Mouse (Mus musculus): ENCODE results near the gene Jak1. TPM values are rescaled to one million over a fixed set of nuclear protein-coding genes. Genes with fewer than 3 reads are reported as not detected.

Gene Jak1
- polyA plus RNA-seq, 1 experiment from 2014 or later = 68.0 TPM

DNA sequence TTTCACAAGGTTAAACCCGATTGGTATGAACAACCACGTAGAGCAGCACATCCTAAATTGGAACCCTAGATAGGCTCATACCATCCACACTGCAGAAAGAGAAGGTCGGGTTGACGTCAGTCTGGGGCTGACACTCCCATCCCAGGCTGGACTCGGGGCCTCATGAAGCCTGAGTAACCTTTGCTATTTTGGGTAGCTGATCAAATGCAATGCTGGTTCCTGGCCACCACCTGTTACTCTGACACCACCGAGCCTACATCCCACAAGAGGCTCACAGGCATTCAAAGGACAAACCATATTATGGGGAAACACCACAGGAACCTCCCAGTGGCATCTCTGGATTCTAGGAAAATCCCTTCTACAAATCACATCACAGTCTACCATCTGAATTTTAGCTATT lies 28.3 kb downstream of the Jak1 start:
- no peak overlapping the region for H3K9ac ChIP-seq (ENCODE audit: low read depth, low read length)
- H3K4me2 ChIP-seq (replicated peaks; ENCODE audit: low read depth, low read length) = no peak overlapping the region
- DNase-seq (ENCODE audit: low spot score) = no peak
- no peaks in the 10 kb centered on the region for H3K27me3 ChIP-seq (ENCODE audit: control insufficient read depth, insufficient read depth, low read length)
- no peak overlapping the region for H3K4me3 ChIP-seq (ENCODE audit: low read depth, low read length)
- no peaks in the 10 kb centered on the region for H3K4me1 ChIP-seq (replicated peaks; ENCODE audit: control insufficient read depth, insufficient read depth, low read length)
- no peak for ATAC-seq (ENCODE audit: low FRiP score)
- no peaks in the 10 kb centered on the region for H3K9me3 ChIP-seq (ENCODE audit: control insufficient read depth, low read length)
- H3K36me3 ChIP-seq (ENCODE audit: control insufficient read depth, insufficient read depth, low read length) = no peaks in the 10 kb centered on the region
- WGBS = 91% methylated on average over 6 of the region's 6 CpGs
- no peak overlapping the region for H3K27ac ChIP-seq (ENCODE audit: low read depth, low read length)

DNA sequence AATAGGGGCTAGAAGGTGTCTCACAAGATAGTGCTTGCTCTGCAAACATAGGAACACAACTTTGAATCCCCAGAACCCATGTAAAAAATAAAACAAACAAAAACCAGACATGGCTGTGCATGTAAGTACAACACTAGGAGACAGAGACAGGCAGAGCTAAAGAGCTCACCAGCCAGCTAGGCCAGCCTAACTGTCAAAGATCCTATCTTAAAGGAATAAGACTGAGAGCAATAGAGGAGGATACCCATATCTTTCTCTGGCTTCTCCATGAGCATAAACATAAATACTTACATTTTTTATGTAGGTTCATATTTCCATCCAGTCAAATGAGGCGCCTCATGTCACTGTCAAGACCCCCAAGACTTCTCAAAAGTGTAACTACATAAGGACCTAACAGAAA lies 29.1 kb downstream of the Jak1 start:
- Histone ChIP-seq H3K4me3 (ENCODE audit: low read depth, low read length) (no peak overlapping the region), H3K36me3 (ENCODE audit: control insufficient read depth, insufficient read depth, low read length) (no peaks in the 10 kb centered on the region), H3K27me3 (ENCODE audit: control insufficient read depth, insufficient read depth, low read length) (no peaks in the 10 kb centered on the region), H3K9me3 (ENCODE audit: control insufficient read depth, low read length) (no peaks in the 10 kb centered on the region), H3K9ac (ENCODE audit: low read depth, low read length) (no peak overlapping the region), H3K4me1 (replicated peaks; ENCODE audit: control insufficient read depth, insufficient read depth, low read length) (no peaks in the 10 kb centered on the region), H3K4me2 (replicated peaks; ENCODE audit: low read depth, low read length) (no peak overlapping the region), H3K27ac (ENCODE audit: low read depth, low read length) (no peak overlapping the region)
- WGBS = 94% methylated on average over 1 of the region's 1 CpGs
- DNase-seq (ENCODE audit: low spot score) (no peak), ATAC-seq (ENCODE audit: low FRiP score) (no peak)

DNA sequence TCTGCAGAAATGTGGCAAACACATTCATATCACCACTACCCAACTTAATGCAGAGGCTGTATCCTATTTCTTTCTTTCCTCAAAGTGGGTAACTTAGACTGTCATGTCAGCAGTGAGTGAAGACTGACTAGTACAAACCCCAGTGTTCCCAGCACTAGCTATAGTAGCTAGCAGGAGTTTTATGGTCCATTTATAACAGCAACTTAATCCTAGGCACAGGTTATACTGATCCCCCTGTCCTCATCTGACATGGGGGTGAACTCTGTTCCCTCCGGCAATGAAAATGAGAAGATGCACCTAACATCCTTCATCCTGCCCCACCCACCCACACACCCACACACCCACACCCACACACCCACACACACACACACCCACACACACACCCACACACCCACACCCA lies 30.3 kb downstream of the Jak1 start:
- 100% methylated on average over 1 of the region's 1 CpGs for WGBS
- H3K36me3 ChIP-seq (ENCODE audit: control insufficient read depth, insufficient read depth, low read length) = no peaks in the 10 kb centered on the region
- no peaks in the 10 kb centered on the region for H3K4me1 ChIP-seq (replicated peaks; ENCODE audit: control insufficient read depth, insufficient read depth, low read length)
- ATAC-seq (ENCODE audit: low FRiP score) = no peak
- no peak overlapping the region for H3K4me3 ChIP-seq (ENCODE audit: low read depth, low read length)
- no peak overlapping the region for H3K9ac ChIP-seq (ENCODE audit: low read depth, low read length)
- no peak overlapping the region for H3K27ac ChIP-seq (ENCODE audit: low read depth, low read length)
- H3K4me2 ChIP-seq (replicated peaks; ENCODE audit: low read depth, low read length) = no peak overlapping the region
- no peaks in the 10 kb centered on the region for H3K9me3 ChIP-seq (ENCODE audit: control insufficient read depth, low read length)
- H3K27me3 ChIP-seq (ENCODE audit: control insufficient read depth, insufficient read depth, low read length) = no peaks in the 10 kb centered on the region
- DNase-seq (ENCODE audit: low spot score) = no peak

DNA sequence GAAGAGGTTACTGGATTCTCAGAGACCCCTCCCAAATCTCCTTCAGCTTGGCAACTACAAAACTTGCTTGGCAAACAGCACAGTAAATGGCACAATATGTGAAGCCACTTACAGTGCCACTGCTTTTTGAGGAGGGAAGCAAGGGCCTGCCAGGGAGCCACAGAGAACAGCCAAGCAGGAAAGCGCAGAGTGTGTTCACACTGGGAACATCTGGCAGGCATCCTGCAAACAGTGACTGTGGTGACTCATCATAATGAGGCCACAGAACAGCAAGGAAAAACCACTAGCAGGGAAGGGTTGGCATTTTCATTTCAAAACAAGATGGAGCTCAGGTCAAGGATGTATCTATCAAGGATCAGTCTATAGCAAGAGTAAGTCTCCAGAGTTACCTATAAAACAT lies 30.8 kb downstream of the Jak1 start:
- no peaks in the 10 kb centered on the region for H3K9me3 ChIP-seq (ENCODE audit: control insufficient read depth, low read length)
- H3K4me2 ChIP-seq (replicated peaks; ENCODE audit: low read depth, low read length) = no peak overlapping the region
- no peak overlapping the region for H3K27ac ChIP-seq (ENCODE audit: low read depth, low read length)
- H3K27me3 ChIP-seq (ENCODE audit: control insufficient read depth, insufficient read depth, low read length) = no peaks in the 10 kb centered on the region
- H3K4me1 ChIP-seq (replicated peaks; ENCODE audit: control insufficient read depth, insufficient read depth, low read length) = no peaks in the 10 kb centered on the region
- no peak overlapping the region for H3K9ac ChIP-seq (ENCODE audit: low read depth, low read length)
- DNase-seq (ENCODE audit: low spot score) (no peak), ATAC-seq (ENCODE audit: low FRiP score) (no peak)
- WGBS = 81% methylated on average over 1 of the region's 1 CpGs
- H3K4me3 ChIP-seq (ENCODE audit: low read depth, low read length) = no peak overlapping the region
- H3K36me3 ChIP-seq (ENCODE audit: control insufficient read depth, insufficient read depth, low read length) = no peaks in the 10 kb centered on the region

DNA sequence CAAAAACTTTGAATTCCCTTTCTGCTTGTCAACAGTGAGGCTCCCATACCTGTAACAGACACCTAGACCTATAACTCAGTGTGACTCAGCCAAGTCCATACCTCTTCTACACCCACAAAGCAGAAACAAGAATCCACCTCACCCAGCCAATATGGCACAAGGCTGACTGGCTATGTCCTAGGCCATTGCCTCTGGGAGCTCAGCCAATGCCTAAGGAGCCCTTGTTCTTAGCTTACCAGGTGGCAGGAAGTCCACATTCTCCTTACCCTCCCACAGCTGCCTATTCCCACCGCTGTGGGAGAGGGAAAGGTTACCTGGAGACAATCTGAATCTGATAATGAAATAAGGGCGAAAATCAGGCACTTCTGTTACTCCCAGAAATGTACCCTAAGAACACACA lies 34.5 kb downstream of the Jak1 start:
- no peak for ATAC-seq (ENCODE audit: low FRiP score)
- no peaks in the 10 kb centered on the region for H3K36me3 ChIP-seq (ENCODE audit: control insufficient read depth, insufficient read depth, low read length)
- WGBS = 95% methylated on average over 2 of the region's 2 CpGs

DNA sequence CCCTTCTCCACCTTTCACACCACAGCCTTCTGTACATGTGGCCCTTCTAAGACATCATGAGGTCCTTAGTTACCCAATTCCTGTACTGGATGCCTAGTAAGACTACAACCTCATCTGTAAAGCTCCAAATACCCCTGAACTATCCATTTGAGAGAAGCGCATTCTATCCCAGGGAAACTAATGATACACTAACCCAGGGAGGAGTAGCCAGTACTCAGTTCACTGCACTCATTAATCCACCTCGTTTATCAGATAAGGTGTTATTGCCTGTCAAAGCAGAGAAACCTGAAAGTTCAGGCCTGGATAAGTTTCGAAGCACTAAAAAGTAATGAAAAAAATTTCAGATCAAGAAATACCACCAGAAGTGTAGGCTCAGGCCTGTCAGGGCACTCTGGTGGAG lies 37.7 kb downstream of the Jak1 start:
- WGBS = 90% methylated on average over 3 of the region's 3 CpGs
- no peak overlapping the region for H3K4me2 ChIP-seq (replicated peaks; ENCODE audit: low read depth, low read length)
- H3K36me3 ChIP-seq (ENCODE audit: control insufficient read depth, insufficient read depth, low read length) = no peaks in the 10 kb centered on the region
- H3K9ac ChIP-seq (ENCODE audit: low read depth, low read length) = no peak overlapping the region
- no peak for DNase-seq (ENCODE audit: low spot score)
- ATAC-seq (ENCODE audit: low FRiP score) = no peak
- no peak overlapping the region for H3K4me3 ChIP-seq (ENCODE audit: low read depth, low read length)
- no peak overlapping the region for H3K27ac ChIP-seq (ENCODE audit: low read depth, low read length)
- H3K27me3 ChIP-seq (ENCODE audit: control insufficient read depth, insufficient read depth, low read length) = no peaks in the 10 kb centered on the region
- no peaks in the 10 kb centered on the region for H3K9me3 ChIP-seq (ENCODE audit: control insufficient read depth, low read length)
- H3K4me1 ChIP-seq (replicated peaks; ENCODE audit: control insufficient read depth, insufficient read depth, low read length) = no peaks in the 10 kb centered on the region

More for the DNA sequence above, 34.5 kb downstream of the Jak1 start:
- no peak overlapping the region for H3K4me2 ChIP-seq (replicated peaks; ENCODE audit: low read depth, low read length)
- no peaks in the 10 kb centered on the region for H3K27me3 ChIP-seq (ENCODE audit: control insufficient read depth, insufficient read depth, low read length)
- H3K27ac ChIP-seq (ENCODE audit: low read depth, low read length) = no peak overlapping the region
- no peak overlapping the region for H3K9ac ChIP-seq (ENCODE audit: low read depth, low read length)
- H3K4me3 ChIP-seq (ENCODE audit: low read depth, low read length) = no peak overlapping the region
- no peaks in the 10 kb centered on the region for H3K9me3 ChIP-seq (ENCODE audit: control insufficient read depth, low read length)
- no peaks in the 10 kb centered on the region for H3K4me1 ChIP-seq (replicated peaks; ENCODE audit: control insufficient read depth, insufficient read depth, low read length)
- DNase-seq (ENCODE audit: low spot score) = no peak

DNA sequence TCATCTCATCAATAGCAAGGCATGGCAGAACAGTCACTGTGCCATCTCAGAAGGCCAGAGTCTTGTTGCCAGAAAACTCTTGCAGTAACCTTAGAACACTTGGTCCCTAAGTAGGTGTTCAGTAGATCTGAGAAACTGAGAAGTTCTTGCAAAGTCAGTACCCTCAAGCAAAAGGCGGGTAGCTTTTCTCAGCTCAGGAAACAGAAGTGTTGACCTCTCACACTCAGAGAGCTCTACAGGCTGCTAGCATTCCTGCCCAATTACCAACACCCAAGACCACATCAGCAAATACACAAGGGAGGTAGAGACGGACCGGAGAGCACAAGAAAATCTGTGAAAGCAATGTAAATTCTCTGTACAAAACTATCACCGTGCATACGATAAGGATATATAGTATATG lies 39.1 kb downstream of the Jak1 start:
- no peak overlapping the region for H3K9ac ChIP-seq (ENCODE audit: low read depth, low read length)
- no peak overlapping the region for H3K4me3 ChIP-seq (ENCODE audit: low read depth, low read length)
- H3K4me2 ChIP-seq (replicated peaks; ENCODE audit: low read depth, low read length) = no peak overlapping the region
- no peak for ATAC-seq (ENCODE audit: low FRiP score)
- DNase-seq (ENCODE audit: low spot score) = no peak
- H3K27ac ChIP-seq (ENCODE audit: low read depth, low read length) = no peak overlapping the region
- H3K4me1 ChIP-seq (replicated peaks; ENCODE audit: control insufficient read depth, insufficient read depth, low read length) = no peaks in the 10 kb centered on the region
- 90% methylated on average over 5 of the region's 5 CpGs for WGBS
- no peaks in the 10 kb centered on the region for H3K9me3 ChIP-seq (ENCODE audit: control insufficient read depth, low read length)
- H3K27me3 ChIP-seq (ENCODE audit: control insufficient read depth, insufficient read depth, low read length) = no peaks in the 10 kb centered on the region
- H3K36me3 ChIP-seq (ENCODE audit: control insufficient read depth, insufficient read depth, low read length) = no peaks in the 10 kb centered on the region

DNA sequence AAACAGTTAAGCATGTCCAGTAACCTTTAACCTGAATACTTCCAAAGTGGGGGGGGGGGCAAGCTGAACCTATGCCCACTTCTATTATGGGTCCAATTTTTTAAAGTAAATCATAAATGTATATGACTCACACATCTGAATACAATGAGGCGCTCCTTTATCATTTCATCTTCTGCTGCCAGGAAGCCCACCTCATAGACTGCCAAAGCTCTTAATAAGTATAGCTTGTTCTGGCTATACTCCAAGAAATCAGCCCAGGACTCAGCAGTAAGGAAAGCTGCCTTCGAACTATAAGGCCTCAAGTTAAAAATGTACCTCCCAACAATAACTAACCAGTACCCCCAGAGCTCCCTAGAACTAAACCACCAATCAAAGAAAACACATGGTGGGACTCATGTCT lies 44.1 kb downstream of the Jak1 start:
- Histone ChIP-seq H3K36me3 (ENCODE audit: control insufficient read depth, insufficient read depth, low read length) (no peaks in the 10 kb centered on the region), H3K27me3 (ENCODE audit: control insufficient read depth, insufficient read depth, low read length) (no peaks in the 10 kb centered on the region), H3K27ac (ENCODE audit: low read depth, low read length) (no peak overlapping the region), H3K9me3 (ENCODE audit: control insufficient read depth, low read length) (no peaks in the 10 kb centered on the region), H3K4me1 (replicated peaks; ENCODE audit: control insufficient read depth, insufficient read depth, low read length) (no peaks in the 10 kb centered on the region), H3K4me3 (ENCODE audit: low read depth, low read length) (no peak overlapping the region), H3K9ac (ENCODE audit: low read depth, low read length) (no peak overlapping the region), H3K4me2 (replicated peaks; ENCODE audit: low read depth, low read length) (no peak overlapping the region)
- WGBS = 95% methylated on average over 2 of the region's 2 CpGs
- no peak for DNase-seq (ENCODE audit: low spot score)
- no peak for ATAC-seq (ENCODE audit: low FRiP score)

DNA sequence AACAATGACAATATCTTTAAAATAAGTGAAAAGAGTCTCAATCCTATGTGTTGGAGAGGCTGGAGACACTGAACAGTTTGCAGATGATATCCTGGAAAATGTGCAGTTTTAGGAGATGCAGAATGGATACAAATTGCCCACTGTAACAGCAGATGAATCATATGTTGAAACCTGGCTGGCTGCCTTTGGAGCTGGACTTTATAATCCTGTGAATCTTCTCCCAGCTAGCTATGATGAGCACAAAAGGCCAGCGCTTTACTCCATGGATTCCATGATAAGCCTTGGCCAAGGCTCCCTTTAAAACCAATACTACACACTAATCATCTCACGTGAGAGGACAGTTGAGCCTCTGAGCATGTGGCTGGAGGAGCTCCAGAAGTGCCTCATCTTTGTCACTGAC lies 45.2 kb downstream of the Jak1 start:
- no peaks in the 10 kb centered on the region for H3K36me3 ChIP-seq (ENCODE audit: control insufficient read depth, insufficient read depth, low read length)
- ATAC-seq (ENCODE audit: low FRiP score) (no peak), DNase-seq (ENCODE audit: low spot score) (no peak)
- H3K27ac ChIP-seq (ENCODE audit: low read depth, low read length) = no peak overlapping the region
- H3K9ac ChIP-seq (ENCODE audit: low read depth, low read length) = no peak overlapping the region
- H3K9me3 ChIP-seq (ENCODE audit: control insufficient read depth, low read length) = no peaks in the 10 kb centered on the region
- no peak overlapping the region for H3K4me3 ChIP-seq (ENCODE audit: low read depth, low read length)
- no peaks in the 10 kb centered on the region for H3K4me1 ChIP-seq (replicated peaks; ENCODE audit: control insufficient read depth, insufficient read depth, low read length)
- 83% methylated on average over 2 of the region's 2 CpGs for WGBS
- no peak overlapping the region for H3K4me2 ChIP-seq (replicated peaks; ENCODE audit: low read depth, low read length)
- no peaks in the 10 kb centered on the region for H3K27me3 ChIP-seq (ENCODE audit: control insufficient read depth, insufficient read depth, low read length)

All from hindbrain, embryonic 11.5 days (tissue).